Comparison of ENCODE assay signal across 28 mouse cellular contexts in genomic region chr7:123101295-123101694, GRCm38 (mm10).
"Had no signal": no experiment of that assay in that cellular context is flagged by ENCODE, and none has a peak within 500 bp of the region (broad histone marks: within the 10 kb centered on the region; RNA-seq: fewer than 3 reads in every experiment).

No protein-coding gene starts in this region.

- H3K27me3 ChIP-seq: embryonic facial prominence, embryonic 12.5 days; embryonic facial prominence, embryonic 13.5 days; embryonic facial prominence, embryonic 15.5 days; forebrain, embryonic 12.5 days; forebrain, embryonic 13.5 days; forebrain, embryonic 15.5 days had no signal

- H3K36me3 ChIP-seq: embryonic facial prominence, embryonic 10.5 days; embryonic facial prominence, embryonic 12.5 days; embryonic facial prominence, embryonic 13.5 days; embryonic facial prominence, embryonic 15.5 days; forebrain, embryonic 10.5 days; forebrain, embryonic 12.5 days; forebrain, embryonic 15.5 days had no signal

- H3K9ac ChIP-seq: embryonic facial prominence, embryonic 12.5 days; embryonic facial prominence, embryonic 13.5 days; embryonic facial prominence, embryonic 15.5 days; forebrain, embryonic 12.5 days; forebrain, embryonic 13.5 days; forebrain, embryonic 15.5 days; forebrain, postnatal 0 days had no signal

- DNase-seq: cerebellum, adult 2 months; cerebellum, adult 8-10 months; cerebellum, adult 9-10 months; cerebellum, adult 9-11 months; cerebellum, postnatal 10 days; cerebellum, postnatal 14 days; cerebellum, postnatal 25 days; cerebellum, postnatal 36 days; embryo, embryonic 11 days; forebrain, postnatal 0 days; gastrocnemius, adult 2 months; gastrocnemius, postnatal 10 days; gastrocnemius, postnatal 14 days; gastrocnemius, postnatal 25 days; gastrocnemius, postnatal 36 days; heart, adult 18-20 months; heart, adult 2 months had no signal

- H3K9me3 ChIP-seq: embryonic facial prominence, embryonic 10.5 days; embryonic facial prominence, embryonic 12.5 days; embryonic facial prominence, embryonic 13.5 days; embryonic facial prominence, embryonic 15.5 days; forebrain, embryonic 13.5 days; forebrain, embryonic 15.5 days had no signal

- ATAC-seq: forebrain, embryonic 13.5 days; forebrain, embryonic 14.5 days; forebrain, embryonic 15.5 days; forebrain, embryonic 16.5 days; forebrain, postnatal 0 days had no signal

- H3K4me3 ChIP-seq: embryonic facial prominence, embryonic 10.5 days; embryonic facial prominence, embryonic 12.5 days; embryonic facial prominence, embryonic 13.5 days; embryonic facial prominence, embryonic 15.5 days; erythroblast, embryonic 14.5 days; forebrain, embryonic 10.5 days; forebrain, embryonic 12.5 days; forebrain, embryonic 13.5 days; forebrain, embryonic 15.5 days; gastrocnemius, adult 2 months; heart, adult 2 months had no signal

- H3K27ac ChIP-seq: embryonic facial prominence, embryonic 10.5 days; embryonic facial prominence, embryonic 12.5 days; embryonic facial prominence, embryonic 13.5 days; embryonic facial prominence, embryonic 15.5 days; forebrain, embryonic 10.5 days; forebrain, embryonic 12.5 days; forebrain, embryonic 13.5 days; forebrain, embryonic 15.5 days; gastrocnemius, adult 2 months; heart, adult 2 months had no signal

- H3K4me2 ChIP-seq: embryonic facial prominence, embryonic 12.5 days; embryonic facial prominence, embryonic 13.5 days; embryonic facial prominence, embryonic 15.5 days; forebrain, embryonic 12.5 days; forebrain, embryonic 13.5 days; forebrain, embryonic 15.5 days had no signal
